8 mouse cellular contexts compared by ENCODE assay signal in the genomic region with DNA sequence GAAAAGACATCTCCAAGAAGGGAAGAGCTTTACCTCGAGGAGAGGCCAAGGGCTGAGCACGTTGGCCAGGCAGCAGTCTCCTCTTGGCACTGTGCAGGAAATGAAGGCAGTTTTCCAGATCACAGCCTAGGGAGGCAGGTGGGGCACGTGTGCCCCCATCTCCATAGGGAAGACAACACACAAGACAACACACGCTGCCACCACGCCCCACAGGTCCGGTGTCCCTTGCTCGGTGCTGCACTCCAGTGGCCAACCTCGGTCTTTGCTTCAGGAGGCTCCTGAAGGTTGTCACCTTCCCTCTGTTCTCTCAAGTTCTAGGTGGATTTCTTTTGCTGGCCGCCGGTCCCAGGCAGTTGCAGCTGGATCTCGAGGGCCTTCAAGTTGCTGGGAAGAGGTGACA. TPM values are rescaled to one million over a fixed set of nuclear protein-coding genes. Genes with fewer than 3 reads are reported as not detected.
DNase-seq lines count a peak whose midpoint lies in the region; ATAC-seq lines count a peak whose summit lies in the region.

Gene Ect2l, minus strand, starts transcription at position 165 of the 400 bp plus-strand sequence.

- peak; percentile 93 for DNase-seq in heart, adult 11 months
- DNase-seq in heart, adult 8-10 months (ENCODE audit: low spot score), result no peak
- peak; percentile 20 for DNase-seq in Muller cell, postnatal 12 days (ENCODE audit: inconsistent ontology term)
- peak; percentile 43 for DNase-seq in liver, embryonic 11.5 days (ENCODE audit: low spot score)
- DNase-seq in neural tube, embryonic 11.5 days (ENCODE audit: low spot score), result peak; percentile 65
- DNase-seq in layer of hippocampus, adult 11-12 months (ENCODE audit: low spot score), result no peak

- H3K4me3 ChIP-seq in hindbrain, embryonic 15.5 days, result no peak within 1 kb of the TSS
- H3K4me3 ChIP-seq in liver, embryonic 11.5 days (ENCODE audit: low read depth, low read length), result no peak within 1 kb of the TSS
- H3K4me3 ChIP-seq in neural tube, embryonic 11.5 days (ENCODE audit: low read depth, low read length), result no peak within 1 kb of the TSS

- H3K4me1 ChIP-seq in hindbrain, embryonic 15.5 days (replicated peaks), result no peaks in the 10 kb centered on the region
- H3K4me1 ChIP-seq in liver, embryonic 11.5 days (replicated peaks; ENCODE audit: control insufficient read depth, insufficient read depth, low read length), result no peaks in the 10 kb centered on the region
- no peaks in the 10 kb centered on the region for H3K4me1 ChIP-seq in neural tube, embryonic 11.5 days (ENCODE audit: control insufficient read depth, insufficient read depth, low read length)

- H3K4me2 ChIP-seq in hindbrain, embryonic 15.5 days, result no peak within 1 kb of the TSS; the same call in 1 of the 2 replicates
- peak within 1 kb of the TSS; percentile 28; the same call in 1 of the 2 replicates for H3K4me2 ChIP-seq in liver, embryonic 11.5 days
- H3K4me2 ChIP-seq in neural tube, embryonic 11.5 days (ENCODE audit: low read depth), result no peak within 1 kb of the TSS

- WGBS in hindbrain, embryonic 15.5 days, result 16% methylated on average over 11 of the region's 11 CpGs
- WGBS in liver, embryonic 11.5 days, result 9% methylated on average over 11 of the region's 11 CpGs
- WGBS in neural tube, embryonic 11.5 days, result 8% methylated on average over 11 of the region's 11 CpGs

- no peak within 1 kb of the TSS for H3K27ac ChIP-seq in hindbrain, embryonic 15.5 days (replicated peaks)
- no peak within 1 kb of the TSS for H3K27ac ChIP-seq in liver, embryonic 11.5 days (ENCODE audit: low read depth, low read length)
- H3K27ac ChIP-seq in neural tube, embryonic 11.5 days (ENCODE audit: low read depth, low read length), result no peak within 1 kb of the TSS

- H3K36me3 ChIP-seq in hindbrain, embryonic 15.5 days, result no peaks in the 10 kb centered on the region
- H3K36me3 ChIP-seq in liver, embryonic 11.5 days (ENCODE audit: control insufficient read depth, insufficient read depth, low read length), result no peaks in the 10 kb centered on the region
- H3K36me3 ChIP-seq in neural tube, embryonic 11.5 days (ENCODE audit: control insufficient read depth, insufficient read depth, low read length), result no peaks in the 10 kb centered on the region

- no peaks in the 10 kb centered on the region for H3K9me3 ChIP-seq in hindbrain, embryonic 15.5 days
- no peaks in the 10 kb centered on the region for H3K9me3 ChIP-seq in liver, embryonic 11.5 days (ENCODE audit: control insufficient read depth, low read length)
- H3K9me3 ChIP-seq in neural tube, embryonic 11.5 days (ENCODE audit: control insufficient read depth, low read length), result no peaks in the 10 kb centered on the region

- 0 out of 2 replicates have a peak, but pooled peaks have one; percentile 46 for ATAC-seq in erythroid progenitor cell, adult 5-6 weeks (replicated peaks; ENCODE audit: low FRiP score, poor library complexity, severe bottlenecking)
- ATAC-seq in hindbrain, embryonic 15.5 days (ENCODE audit: low FRiP score, low read depth), result peak; percentile 30; the same call in 1 of the 2 replicates
- peak; percentile 63; the same call in 1 of the 2 replicates for ATAC-seq in liver, embryonic 11.5 days (replicated peaks; ENCODE audit: low FRiP score)
- no peak for ATAC-seq in neural tube, embryonic 11.5 days (ENCODE audit: insufficient read depth, low FRiP score, low TSS enrichment)

- no peak within 1 kb of the TSS for H3K9ac ChIP-seq in hindbrain, embryonic 15.5 days
- no peak within 1 kb of the TSS for H3K9ac ChIP-seq in liver, embryonic 11.5 days (ENCODE audit: low read depth, low read length)
- H3K9ac ChIP-seq in neural tube, embryonic 11.5 days (ENCODE audit: low read length), result no peak within 1 kb of the TSS

- no peaks in the 10 kb centered on the region for H3K27me3 ChIP-seq in hindbrain, embryonic 15.5 days
- H3K27me3 ChIP-seq in liver, embryonic 11.5 days (replicated peaks; ENCODE audit: control insufficient read depth, insufficient read depth, low read length), result no peaks in the 10 kb centered on the region
- H3K27me3 ChIP-seq in neural tube, embryonic 11.5 days (ENCODE audit: control insufficient read depth, insufficient read depth, low read length), result no peaks in the 10 kb centered on the region

RNA-seq across cellular contexts. Expression of gene Ect2l, which starts in this region (rescaled TPM):
- not detected for total RNA-seq in heart, adult 8-10 months (2022)
- not detected in 2 replicates for total RNA-seq in erythroid progenitor cell, adult 5-6 weeks (2015; ENCODE audit: low replicate concordance)
- not detected in 2 replicates for total RNA-seq in erythroid progenitor cell, adult 5-6 weeks (2017; ENCODE audit: low replicate concordance)
- polyA plus RNA-seq in hindbrain, embryonic 15.5 days (2015; fragmentation: Nextera tagmentation; extraction: Ambion mirVana), result 0.18 and 0.39 TPM in 2 replicates
- 0.27 TPM in 1 of 2 replicates, not detected in the other for polyA plus RNA-seq in liver, embryonic 11.5 days (2014; fragmentation: Nextera tagmentation; extraction: Ambion mirVana)
- 0.29 TPM in 1 of 2 replicates, not detected in the other for polyA plus RNA-seq in neural tube, embryonic 11.5 days (2014; fragmentation: Nextera tagmentation; extraction: Ambion mirVana)

Comparison
In these comparisons a context has a peak if more than half of its experiments do, and no peak if none do; other contexts are left out.
1. DNase-seq: peak in heart, adult 11 months (single experiment) and Muller cell, postnatal 12 days (single experiment); none in heart, adult 8-10 months (single experiment) and layer of hippocampus, adult 11-12 months (single experiment).
2. Peak in ATAC-seq in erythroid progenitor cell, adult 5-6 weeks; RNA of the gene not detected or under 1 TPM.
3. Peak in ATAC-seq in hindbrain, embryonic 15.5 days; RNA of the gene not detected or under 1 TPM.
4. Peak in DNase-seq, ATAC-seq and H3K4me2 ChIP-seq in liver, embryonic 11.5 days; RNA of the gene not detected or under 1 TPM.
5. Peak in DNase-seq in neural tube, embryonic 11.5 days; RNA of the gene not detected or under 1 TPM.